Mouse (Mus musculus): ENCODE measurements around the gene Gins2. TPM values are rescaled to one million over a fixed set of nuclear protein-coding genes. Genes with fewer than 3 reads are reported as not detected.

The Gins2 gene
- total and polyA plus RNA-seq, 3 experiments, result 50.0 to 129 (median 61.2) TPM

GRCm38 (mm10) chr8:120632969-120633664, 44.0 kb upstream of the Gins2 start:
- no peak for TF ChIP-seq PAX5 (IDR thresholded peaks at IDR 0.05; ENCODE audit: low read length)
- TF ChIP-seq USF1 (IDR thresholded peaks at IDR 0.05; ENCODE audit: low read depth, low read length), result no peak
- no peak for TF ChIP-seq ZMIZ1 (IDR thresholded peaks at IDR 0.05; ENCODE audit: low read depth, low read length)
- no peak for TF ChIP-seq MXI1 (IDR thresholded peaks at IDR 0.05; ENCODE audit: low read depth, low read length)
- TF ChIP-seq SIN3A (IDR thresholded peaks at IDR 0.05; ENCODE audit: low read length), result no peak
- no peak for TF ChIP-seq E2F4 (IDR thresholded peaks at IDR 0.05; ENCODE audit: insufficient replicate concordance, low read depth, low read length)
- TF ChIP-seq JUN (IDR thresholded peaks at IDR 0.05; ENCODE audit: insufficient read depth, low read depth, low read length), result no peak
- no peak for TF ChIP-seq EP300 (IDR thresholded peaks at IDR 0.05; ENCODE audit: low read length)
- no peak for TF ChIP-seq USF2 (conservative IDR thresholded peaks at IDR 0.05; ENCODE audit: low read depth, low read length)
- TF ChIP-seq ZC3H11A (IDR thresholded peaks at IDR 0.05; ENCODE audit: low read depth, low read length), result no peak
- TF ChIP-seq MEF2A (IDR thresholded peaks at IDR 0.05; ENCODE audit: borderline replicate concordance, low read depth, low read length), result no peak
- no peak for TF ChIP-seq POLR2A (IDR thresholded peaks at IDR 0.05; ENCODE audit: low read depth, low read length)
- TF ChIP-seq JUND (conservative IDR thresholded peaks at IDR 0.05; ENCODE audit: low read depth, low read length), result no peak
- TF ChIP-seq POLR2AphosphoS2 (IDR thresholded peaks at IDR 0.05; ENCODE audit: low read depth, low read length), result no peak
- no peak for TF ChIP-seq BHLHE40 (IDR thresholded peaks at IDR 0.05; ENCODE audit: low read depth, low read length)
- no peak for TF ChIP-seq ETS1 (conservative IDR thresholded peaks at IDR 0.05; ENCODE audit: low read depth, low read length)
- TF ChIP-seq MAX (IDR thresholded peaks at IDR 0.05; ENCODE audit: low read length), result no peak
- TF ChIP-seq NELFE (IDR thresholded peaks at IDR 0.05; ENCODE audit: low read depth, low read length), result no peak
- TF ChIP-seq ZKSCAN1 (IDR thresholded peaks at IDR 0.05; ENCODE audit: borderline replicate concordance, low read depth, low read length), result no peak
- Histone ChIP-seq H3K27me3 (replicated peaks) (peaks cover 63% of the 10 kb centered on the region), H3K79me2 (replicated peaks; ENCODE audit: control insufficient read depth, extremely low read depth, insufficient read depth, poor library complexity, severe bottlenecking) (no peaks in the 10 kb centered on the region), H3K4me2 (ENCODE audit: insufficient read depth, low read depth, poor library complexity, severe bottlenecking) (no peak overlapping the region), H3K4me3 (replicated peaks in 1 of 3; ENCODE audit: low read depth in 2 of 3, low read length in 2 of 3, poor library complexity in 1 of 3) (no peak overlapping the region), H3K9ac (ENCODE audit: insufficient read depth, low read depth) (no peak overlapping the region), H3K9me3 (replicated peaks; ENCODE audit: low read length) (peaks cover 9% of the 10 kb centered on the region), H3K36me3 (replicated peaks in 1 of 2; ENCODE audit: control insufficient read depth in 1 of 2, insufficient read depth in 1 of 2, low read length in 1 of 2) (no peaks in the 10 kb centered on the region), H3K27ac (ENCODE audit: insufficient read depth, low read depth) (no peak overlapping the region), H3K4me1 (ENCODE audit: control insufficient read depth in 1 of 2, insufficient read depth in 2 of 2) (peaks cover 6 to 10% of the 10 kb centered on the region in 2 experiments; a peak in 3 of 4 replicates)
- no peak for DNase-seq (ENCODE audit: extremely low read depth)
- dilution Hi-C loops (cut with MboI; ENCODE audit: extremely low pct_ligation_motif_present, extremely low pct_unique_long_range_greater_than_20kb, low sequenced_read_pairs) (no loop called here), in situ Hi-C loops (cut with MboI; ENCODE audit: low pct_ligation_motif_present, low pct_unique_long_range_greater_than_20kb, low sequenced_read_pairs) (no loop called here)

Data from CH12.LX (cell line).